Mouse (Mus musculus) liver (tissue): Measurements from ENCODE around the gene Jade2.

Experiments
- DNase-seq: peaks from one replicate; pipeline ENCODE4 v3.0.0-alpha.2; 2020; ENCODE audit warnings: mixed read lengths

Gene Jade2

DNA sequence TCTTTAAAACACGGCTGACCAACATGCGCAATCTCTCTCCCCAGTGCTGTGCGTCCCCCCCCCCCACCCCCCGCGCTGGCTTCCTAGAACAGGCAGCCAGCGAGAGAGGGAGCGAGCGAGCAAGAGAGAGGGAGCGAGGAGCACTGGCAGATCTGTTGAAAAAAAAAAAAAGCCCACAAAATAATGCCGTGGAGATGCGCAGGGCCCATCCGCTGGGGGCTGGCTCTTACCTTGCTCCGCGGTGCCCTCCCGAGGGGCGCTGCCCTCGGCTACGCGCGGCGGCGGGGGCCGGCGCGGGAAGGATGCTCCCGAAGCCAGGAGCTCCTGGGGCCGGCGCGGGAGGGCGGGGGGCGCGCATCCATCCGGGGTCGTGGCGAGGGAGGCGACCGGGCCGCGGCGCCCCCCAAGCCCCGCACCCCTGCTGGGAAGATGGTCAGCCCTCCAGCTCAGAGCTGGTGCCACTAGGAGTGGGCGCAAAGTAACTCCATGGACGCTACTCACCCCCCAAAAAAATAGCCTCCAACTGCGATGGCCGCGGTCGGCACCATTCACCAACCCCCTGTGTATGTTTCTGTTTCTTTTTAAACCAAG lies at the start of gene Jade2:
TSS of gene Jade2 (minus strand) at position 573 of the 591 bp plus-strand sequence.
- peak; percentile 64 for DNase-seq

DNA sequence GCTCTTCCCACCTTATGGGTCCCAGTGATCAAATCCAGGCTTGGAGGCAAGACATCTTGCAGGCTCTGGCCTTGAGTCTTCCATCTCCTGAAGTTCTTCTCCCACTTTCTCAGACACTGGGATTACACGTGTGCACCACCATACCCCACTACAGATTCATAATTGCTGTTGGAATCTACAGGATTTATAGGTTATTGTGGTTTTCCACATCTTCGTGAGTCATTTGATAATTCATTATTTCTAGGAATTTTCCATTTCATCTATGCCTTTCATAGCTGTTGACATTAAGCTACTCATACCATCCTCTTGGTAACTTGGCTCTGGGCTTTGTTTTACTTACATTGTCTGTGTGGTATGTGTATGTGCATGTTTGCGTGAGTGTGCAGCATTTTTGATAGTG lies 46.8 kb upstream of the Jade2 start:
- no peak for DNase-seq

DNA sequence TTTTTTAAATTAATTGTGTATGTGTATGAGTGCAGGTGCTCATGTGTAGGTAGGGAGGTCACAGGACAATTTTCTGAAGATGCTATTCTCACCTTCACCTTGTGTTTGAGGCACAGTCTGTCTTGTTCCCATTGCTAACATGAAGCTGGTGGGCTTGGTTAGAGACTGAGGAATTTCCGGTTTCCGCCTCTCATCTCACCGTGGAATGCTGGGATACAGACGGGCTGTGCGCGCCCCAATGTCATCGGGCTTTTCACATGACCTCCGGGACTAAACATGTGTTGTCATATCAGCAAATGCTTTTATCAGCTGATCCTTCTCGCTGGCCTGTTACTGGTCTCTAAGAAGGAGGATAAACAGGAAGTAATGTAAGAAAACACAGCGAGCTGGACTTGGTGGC lies 42.2 kb upstream of the Jade2 start:
- no peak for DNase-seq

DNA sequence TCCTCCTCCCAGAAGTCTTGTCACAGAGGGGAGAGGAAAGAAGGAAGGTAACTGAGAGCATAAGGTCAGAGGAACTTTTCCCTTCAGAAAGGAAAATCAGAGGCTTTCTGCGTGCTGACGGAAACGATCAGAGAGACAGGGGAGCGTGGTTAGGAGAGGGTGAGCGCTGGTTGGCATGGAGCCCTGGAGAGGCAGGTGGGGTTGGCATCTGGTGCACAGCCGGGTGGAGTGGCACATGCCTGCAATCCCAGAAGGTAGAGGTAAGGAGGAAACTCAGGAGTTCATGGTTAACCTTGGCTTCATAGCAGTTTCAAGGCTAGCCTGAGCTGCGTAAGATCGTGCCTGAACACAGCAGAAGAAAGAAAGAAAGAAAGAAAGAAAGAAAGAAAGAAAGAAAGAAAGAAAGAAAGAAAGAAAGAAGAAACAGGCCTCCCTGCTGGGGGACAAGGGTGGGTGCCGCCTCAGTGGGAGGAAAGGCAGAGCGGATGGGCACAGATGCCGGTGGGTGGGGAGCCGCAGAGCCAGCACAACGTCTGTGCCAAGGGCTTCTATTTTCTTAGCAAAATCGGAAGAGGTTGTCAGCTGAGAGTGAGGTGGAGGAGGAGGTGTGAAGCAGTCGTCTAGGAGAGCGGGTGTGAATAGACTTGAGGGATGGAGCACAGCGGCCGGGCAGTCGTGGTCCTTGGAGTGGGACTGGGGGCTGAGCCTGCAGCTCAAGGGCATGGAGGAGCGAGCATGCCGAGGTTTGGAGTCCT lies 41.0 kb upstream of the Jade2 start:
- no peak for DNase-seq

DNA sequence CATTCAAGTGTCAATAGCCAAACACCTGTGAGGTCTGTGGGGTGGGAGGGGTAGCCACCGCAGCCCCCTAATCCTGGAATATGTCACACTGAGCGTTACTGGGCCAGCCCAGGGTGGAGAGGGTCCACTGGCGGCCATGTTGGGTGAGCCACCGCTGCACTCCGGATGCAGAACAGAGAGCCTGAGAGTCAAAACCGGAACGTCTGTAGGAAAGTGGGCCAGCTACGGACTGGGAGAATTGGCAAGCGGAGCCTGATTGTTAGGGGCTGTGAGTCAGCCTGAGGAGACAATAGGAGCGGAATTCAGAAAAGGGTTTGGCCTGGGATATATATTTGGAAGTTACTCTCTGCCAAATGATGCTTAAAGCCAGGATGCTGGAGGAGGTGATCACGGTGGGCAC lies 39.9 kb upstream of the Jade2 start:
- no peak for DNase-seq

DNA sequence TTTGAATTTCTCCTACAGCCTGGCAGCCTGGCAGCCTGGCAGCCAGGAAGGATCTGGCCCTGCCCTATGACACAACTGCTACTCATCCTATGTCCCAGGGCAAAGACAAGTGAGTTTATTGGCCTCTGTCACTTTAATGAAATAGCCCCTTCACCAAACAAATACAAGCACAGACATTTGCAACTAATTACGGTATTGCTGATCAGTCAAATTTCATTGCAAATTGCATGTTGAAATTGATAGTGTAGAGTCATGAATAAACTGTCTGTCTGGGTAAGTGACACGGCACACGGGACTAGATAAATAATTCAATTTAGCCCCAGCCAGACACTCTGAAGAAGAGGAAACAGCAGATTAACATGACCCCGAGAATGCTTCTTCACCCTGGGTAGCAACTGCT lies 38.6 kb upstream of the Jade2 start:
- no peak for DNase-seq

DNA sequence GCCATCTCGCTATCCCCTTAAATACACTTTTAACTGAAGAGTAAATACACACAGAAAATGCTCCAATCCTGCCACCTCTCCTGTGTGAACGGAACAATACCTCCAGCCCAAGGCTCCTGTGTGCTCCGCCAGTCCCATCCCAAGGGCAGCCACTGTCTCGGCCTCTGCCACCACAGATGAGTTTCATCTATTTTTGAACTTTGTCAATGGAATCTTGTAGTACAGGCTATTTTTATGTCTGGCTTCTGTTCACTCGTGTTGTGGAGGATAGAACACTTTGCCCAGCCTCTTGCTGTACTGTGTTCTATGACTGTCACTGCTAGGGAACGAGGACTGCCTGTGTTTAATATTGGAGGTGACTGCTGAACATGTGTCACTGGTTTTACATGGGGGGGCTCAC lies 28.2 kb upstream of the Jade2 start:
- no peak for DNase-seq

DNA sequence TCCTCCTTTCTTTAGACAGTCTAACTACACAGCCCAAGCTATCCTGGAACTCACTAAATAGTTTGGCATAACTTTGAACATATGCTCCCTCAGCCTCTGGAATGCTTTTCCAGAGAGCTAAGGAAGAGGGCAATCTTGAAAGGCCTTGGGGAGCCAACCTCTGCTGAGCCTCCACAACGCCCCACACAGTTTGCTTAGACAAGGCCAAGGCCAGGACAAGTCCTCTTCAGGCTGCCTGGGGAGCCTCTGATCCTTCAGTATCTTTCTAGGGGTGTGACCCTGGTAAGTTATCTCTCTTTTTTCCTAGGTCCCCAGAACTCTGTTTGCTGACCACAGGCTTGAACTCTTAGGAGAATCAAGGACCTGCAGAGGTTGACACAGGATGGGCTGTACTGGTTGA lies 26.6 kb upstream of the Jade2 start:
- no peak for DNase-seq

DNA sequence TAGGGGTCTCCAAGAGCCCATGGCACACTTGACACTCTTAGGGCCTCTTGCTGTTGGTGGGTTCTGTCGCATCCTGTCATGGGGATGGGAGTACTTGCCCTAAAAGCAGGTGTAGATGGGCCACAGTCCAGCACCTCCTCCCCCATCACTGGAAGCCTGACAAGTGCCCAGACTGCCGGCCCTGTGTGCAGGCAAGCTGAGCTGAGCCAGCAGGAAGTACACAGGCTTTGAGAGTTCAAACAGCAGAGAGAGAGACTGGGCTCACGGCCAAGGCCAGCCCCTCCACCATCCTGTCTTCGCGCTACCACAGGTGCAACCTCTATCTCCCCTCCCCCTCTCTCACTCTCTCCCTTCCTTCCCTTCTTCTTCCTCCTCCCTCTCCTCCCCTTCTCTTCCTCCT lies 26.2 kb upstream of the Jade2 start:
- peak; percentile 47 for DNase-seq

DNA sequence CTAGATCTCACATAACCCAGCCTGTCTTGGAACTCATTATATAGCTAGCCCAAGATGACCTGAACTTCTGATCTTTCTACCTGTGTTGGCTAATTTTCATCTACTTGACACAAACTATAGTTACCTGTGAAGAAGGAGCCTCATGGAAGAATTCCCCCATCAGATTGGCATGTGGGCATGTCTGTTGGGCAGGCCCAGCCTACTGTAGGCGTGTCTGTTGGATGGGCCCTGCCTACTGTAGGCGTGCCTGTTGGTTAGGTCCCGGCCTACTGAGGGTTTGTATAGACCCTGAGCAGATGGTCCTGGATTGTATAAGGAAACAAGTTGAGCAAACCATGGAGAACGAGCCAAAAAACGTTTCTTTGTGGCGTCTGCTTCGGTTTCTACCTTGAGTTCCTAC lies 24.3 kb upstream of the Jade2 start:
- no peak for DNase-seq

DNA sequence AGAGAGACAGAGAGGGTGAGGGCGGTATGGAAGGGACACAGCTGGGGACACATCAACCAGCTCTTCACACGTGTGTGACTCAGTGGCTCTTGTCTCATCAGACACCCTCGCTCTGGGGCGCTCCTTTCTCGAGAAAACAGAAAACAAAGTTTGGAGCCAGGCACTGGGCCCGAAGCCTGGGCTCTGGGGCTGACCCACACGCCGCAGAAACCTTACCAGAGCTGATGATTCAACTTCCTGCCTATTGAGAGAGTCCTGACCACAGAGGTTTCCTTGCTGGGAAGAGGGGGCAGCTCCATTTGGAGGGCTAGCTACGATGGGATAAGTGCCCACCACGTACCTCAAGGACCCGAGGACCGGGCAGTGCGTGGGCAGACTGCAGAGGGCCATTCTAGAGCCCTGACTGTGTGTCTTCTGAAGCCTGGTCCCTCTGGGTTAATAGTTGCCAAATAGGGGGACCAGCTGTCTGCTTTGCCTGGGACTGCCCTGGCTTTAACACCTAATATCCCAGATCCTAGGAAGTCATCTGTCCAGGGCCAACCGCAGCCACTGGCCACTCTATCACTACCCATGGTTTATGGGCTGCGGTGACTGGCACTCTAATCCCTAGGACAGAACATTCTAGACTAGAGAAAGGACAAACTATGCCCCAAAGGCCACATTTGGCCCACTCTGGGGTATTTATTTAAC lies 23.7 kb upstream of the Jade2 start:
- DNase-seq = no peak

DNA sequence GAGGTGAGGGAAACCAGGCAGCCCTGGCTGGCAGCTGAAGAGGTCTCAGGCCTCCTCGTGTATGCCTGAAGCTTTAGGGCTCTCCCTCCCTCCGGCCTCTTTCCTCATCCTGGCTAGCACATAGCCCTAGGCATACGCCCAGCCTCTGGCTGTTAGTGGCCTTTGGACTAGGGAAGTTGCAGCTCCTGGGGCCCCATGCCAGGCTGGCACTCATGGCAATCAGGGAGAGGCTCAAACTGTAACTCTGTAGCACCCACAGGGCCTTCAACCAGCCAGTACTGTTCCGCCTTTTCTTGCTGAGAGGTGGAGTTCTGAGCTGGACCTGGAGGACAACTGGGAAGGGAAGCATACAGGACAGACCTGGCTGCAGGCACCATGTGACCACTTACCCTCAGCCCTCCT lies 19.5 kb upstream of the Jade2 start:
- DNase-seq = no peak

DNA sequence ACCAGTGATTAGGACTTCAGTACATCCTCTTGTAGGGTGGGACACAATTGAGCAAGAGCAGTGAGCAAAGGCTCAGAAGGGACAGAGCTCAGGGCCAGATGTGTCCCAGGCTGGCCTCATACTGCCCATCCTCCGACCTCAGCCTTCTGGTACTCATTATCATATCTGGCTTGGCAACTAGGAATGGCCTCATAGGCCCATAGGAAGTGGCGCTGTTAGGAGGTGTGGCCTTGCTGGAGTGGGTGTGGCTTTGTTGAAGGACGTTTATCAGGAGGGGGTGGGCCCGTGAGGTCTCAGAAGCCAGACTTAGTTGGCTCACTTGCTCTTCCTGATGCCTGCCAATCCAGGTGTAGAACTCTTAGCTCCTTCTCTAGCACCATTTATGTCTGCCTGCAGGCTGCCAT lies 18.3 kb upstream of the Jade2 start:
- peak; percentile 64 for DNase-seq

DNA sequence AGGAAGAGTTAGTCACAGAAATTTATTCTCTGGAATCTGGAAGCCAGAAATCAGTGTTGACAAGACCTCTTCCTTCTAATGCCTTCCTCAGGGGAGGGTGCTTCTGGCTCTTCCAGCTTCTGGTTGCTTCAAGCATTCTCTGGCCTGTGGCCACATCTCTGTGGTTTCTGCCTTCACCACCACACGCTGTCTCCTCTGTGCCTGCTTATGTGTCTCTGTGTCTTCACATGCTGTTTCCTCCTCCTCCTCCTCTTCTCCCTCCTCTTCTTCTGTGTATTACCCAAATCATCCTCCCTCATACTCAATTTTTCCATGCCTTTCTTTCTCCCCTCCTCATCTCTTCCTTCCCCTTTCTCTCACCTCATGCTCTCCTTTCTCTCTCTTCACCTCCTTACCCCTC lies 17.6 kb upstream of the Jade2 start:
- peak; percentile 16 for DNase-seq

DNA sequence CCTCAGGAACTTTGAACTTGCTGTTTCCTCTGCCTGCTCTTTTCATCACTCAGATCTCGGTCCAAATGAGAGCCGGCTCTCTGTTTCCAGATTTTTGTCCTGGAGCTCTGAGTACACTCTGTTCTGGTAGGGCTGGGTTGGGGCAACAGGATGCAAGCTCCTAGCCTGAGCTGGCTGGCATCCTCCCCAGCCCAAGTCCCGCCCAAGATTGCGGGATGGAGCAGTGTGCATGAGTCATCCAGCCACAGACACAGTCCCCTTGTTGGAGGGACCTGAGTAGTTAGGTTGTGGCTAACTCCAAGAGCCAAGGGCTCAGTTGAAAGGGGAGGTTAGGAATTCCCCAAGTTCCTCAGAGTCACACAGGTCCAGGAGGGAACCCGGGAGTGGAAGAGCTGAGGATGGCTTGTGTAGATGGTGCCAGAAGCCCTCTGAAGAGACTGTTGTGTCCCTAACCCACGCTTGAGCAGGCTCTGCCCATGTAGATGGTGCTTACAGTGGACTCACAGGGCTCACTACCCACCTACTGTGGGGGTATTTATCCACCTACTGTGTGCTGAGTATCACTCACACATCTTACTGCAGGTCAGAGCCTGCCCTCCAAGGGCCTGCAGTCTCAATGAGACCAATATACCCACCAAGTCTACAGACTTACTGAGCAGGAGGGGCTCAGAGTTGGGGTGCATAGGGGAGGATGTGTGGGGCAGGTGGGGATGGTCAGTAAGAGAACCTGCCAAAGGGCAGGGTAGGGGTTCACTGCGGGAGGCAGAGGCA lies 17.0 kb upstream of the Jade2 start:
- no peak for DNase-seq

DNA sequence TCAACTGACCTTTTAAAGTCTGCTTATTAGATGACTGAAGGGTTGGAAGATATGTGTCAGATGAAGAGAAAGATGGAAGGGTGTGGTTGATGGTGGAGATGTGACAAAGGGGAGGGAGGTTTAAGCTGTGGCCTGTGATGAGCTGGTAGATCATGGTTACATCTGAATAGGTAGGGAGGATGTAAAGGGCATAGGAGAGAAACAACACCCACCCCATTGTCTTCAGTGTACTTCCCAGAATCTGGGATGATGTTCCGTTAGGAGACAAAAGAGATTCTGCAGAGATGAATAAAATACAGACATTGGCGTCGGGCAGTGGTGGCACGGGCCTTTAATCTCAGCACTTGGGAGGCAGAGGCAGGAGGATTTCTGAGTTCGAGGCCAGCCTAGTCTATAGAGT lies 15.7 kb upstream of the Jade2 start:
- DNase-seq = no peak

DNA sequence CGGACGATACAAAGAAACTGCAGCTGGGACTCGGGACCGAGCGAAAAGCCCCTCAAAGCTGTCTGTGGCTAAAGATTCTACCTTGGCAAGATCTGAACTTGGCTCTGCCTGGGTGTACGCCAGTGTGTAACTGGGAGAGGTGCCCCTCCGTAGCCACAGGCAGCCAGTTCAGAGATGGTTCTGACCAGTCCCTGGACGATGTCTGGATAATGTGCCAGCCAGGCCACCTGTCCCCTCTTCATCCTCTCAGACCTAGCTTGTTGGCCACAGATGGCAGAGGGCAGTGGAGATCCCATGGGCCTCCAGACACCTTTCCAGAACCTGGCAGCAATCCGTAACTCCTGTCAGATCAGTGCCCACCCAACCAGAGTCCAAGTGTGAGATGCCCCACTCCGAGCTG lies 9.8 kb upstream of the Jade2 start:
- no peak for DNase-seq

DNA sequence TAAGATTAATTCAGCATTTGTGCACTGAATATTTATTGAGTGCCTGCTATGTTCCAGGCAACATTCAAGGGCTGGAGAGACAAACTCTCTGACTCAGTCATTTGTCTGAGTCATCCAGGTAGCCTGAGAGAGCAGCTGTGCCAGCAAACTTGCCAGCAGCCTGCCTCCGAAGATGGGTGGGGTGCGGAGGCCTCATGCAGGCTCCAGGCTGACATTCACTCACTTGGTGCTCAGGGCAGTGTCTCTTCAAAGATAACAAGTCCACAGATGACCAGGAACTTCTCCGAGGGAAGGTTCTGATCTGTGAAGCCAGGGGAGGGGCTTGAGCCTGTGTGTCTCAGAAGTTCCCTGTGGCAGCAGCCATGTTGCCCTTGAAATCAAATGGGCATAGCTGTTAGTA lies 8.6 kb upstream of the Jade2 start:
- peak; percentile 16 for DNase-seq

DNA sequence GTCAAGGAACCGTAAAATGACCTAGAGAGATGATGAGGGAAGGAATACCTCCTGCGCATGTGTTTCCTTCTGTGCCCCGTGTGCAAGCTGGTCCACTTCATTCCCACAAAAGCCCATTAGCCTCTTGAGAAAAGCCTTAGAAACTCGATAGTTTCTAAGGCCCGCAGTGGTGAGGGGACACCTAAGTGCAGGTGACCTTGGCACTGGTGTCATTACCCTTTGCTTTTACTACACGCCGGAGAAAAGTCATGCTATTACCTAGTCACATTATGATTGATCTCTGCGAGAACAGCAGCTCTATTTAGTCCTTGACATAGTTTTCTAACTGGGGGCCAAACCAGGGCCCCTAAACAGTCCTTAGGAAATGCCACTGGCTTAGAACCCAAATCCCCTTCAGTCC lies 3.2 kb upstream of the Jade2 start:
- no peak for DNase-seq

DNA sequence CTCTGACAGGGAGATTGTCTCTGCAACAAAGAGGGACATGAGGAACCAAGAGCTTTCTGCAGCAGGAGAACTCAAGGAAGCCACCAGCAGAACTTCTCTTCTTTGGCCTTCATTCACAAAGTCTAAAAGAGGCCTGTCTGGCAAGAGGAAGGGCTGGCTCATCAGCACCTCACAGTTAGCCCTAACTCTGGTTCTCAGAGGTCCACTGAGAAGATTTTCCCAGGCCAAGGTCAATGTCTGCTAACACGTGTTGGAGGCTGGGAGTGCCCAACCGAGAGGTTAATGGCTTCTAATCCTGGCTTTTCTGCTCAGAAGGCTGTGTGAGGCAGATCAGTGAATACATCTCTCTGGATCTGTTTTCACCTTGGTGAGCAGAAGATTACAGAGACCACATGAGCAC lies 2.1 kb upstream of the Jade2 start:
- no peak for DNase-seq

DNA sequence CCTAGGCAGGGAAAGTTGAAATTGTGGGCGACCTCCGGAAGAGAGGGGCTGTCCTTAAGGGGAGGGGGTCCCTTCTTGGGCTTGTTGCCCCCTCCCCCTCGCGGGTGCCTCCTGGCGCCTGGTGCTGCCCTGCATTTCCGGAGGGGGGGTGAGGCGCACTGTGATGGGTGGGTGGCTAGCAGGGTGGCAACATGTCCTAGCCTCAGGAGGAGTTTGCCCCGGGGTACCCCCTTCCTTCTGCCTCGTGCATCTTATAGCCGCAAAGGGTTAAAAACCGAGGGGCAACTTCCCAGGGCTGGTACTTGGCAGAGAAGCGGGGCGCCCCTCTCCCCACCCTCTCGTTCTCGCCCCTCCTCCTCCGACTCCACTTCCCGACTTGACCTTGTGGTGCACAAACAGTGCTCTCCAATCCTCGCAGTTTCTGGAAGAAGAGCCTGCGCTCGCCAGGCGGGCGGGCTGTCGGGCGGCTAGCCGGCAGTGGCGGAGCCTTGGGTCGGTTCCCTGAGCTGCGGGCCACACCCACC lies 1.1 kb upstream of the Jade2 start:
- peak; percentile 59 for DNase-seq

DNA sequence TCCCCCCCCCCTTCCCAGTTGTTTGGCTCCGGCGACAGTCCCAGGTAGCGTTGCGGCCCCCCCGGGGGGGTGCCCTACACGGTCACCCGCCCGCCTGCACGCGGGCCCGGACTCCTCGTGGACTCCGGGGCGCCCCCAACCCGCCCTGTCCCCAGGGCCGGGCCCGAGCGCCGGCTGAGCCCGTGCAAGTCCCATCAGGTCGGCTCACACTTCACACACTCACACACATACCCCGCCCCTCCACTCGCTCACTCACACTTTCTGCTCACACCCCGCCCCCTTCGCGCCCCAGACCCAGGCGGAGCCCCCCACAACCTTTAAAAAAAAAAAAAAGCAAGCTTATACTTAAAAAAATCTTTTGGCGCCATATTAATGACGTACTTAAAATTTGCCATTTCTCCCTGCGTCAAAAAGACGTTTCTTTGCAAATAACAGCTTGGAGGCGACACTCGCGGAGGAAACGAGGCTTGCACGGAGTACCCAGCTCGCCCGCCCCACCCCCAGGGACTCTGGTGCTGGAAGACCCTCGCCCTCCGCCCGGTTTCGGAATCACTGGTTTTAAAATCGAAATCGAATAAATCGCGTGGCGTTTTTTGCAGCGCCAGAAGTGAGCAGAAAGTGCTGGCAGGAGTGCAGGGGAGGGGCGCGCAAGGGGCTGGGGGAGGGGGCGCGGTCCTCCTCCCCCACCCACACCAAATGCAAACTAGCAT lies 520 bp upstream of the Jade2 start:
- peak; percentile 54 for DNase-seq

DNA sequence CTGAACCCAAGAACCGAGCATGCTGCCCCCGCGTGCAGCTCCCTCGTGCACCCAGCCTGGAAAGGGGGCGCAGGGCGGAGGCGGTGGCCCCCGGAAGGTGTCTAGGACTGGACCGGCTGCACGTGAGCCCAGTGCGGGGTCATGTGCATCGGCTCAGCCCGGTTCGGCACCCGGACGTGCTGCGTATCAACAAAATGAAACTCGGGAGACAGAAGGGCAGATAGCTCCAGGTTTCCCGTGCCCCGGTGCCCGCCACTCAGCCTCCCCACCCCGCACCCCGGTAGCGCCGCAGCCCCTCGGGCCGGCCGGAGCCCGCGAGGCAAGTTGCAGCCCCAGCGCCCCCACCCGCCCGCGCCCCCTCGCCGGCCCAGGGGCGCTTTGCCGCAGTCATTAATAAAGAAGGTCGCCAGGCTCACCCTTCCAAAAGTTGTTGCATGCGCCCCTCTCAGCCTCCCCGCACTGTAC lies 805 bp downstream of the Jade2 start:
- DNase-seq = peak; percentile 31
